Mouse (Mus musculus): ENCODE data around the gene Ptrh2.
"Not testable (repeated sequence)": the region's sequence is repeated elsewhere in the genome, so short reads cannot be mapped to it uniquely, and the experiment has no call there.

The Ptrh2 gene

GRCm38 (mm10) chr11:86734241-86734939 lies 50.6 kb downstream of the Ptrh2 start:
- DNase-seq, result no peak

DNA sequence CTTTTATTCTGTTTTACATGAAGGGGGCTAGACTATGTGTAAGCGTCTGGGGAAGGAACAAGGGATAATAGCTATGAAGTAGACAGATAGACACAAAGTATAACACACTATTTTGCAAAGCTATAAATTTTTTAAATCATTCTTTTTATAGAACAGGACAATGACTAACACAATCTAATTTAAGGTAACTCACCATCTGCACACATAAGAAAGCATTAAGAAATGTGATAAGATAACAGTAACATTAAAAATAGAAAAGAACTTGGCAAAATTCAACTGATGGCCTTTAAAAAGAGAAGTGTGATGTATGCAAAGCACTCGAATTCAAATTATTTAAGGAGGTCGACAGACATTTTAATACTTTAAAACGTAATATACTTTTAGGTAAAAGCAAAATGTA lies 51.2 kb downstream of the Ptrh2 start:
- DNase-seq, result no peak

- no peak for DNase-seq
Observed at GRCm38 (mm10) chr11:86737301-86738000, 53.7 kb downstream of the Ptrh2 start.

DNA sequence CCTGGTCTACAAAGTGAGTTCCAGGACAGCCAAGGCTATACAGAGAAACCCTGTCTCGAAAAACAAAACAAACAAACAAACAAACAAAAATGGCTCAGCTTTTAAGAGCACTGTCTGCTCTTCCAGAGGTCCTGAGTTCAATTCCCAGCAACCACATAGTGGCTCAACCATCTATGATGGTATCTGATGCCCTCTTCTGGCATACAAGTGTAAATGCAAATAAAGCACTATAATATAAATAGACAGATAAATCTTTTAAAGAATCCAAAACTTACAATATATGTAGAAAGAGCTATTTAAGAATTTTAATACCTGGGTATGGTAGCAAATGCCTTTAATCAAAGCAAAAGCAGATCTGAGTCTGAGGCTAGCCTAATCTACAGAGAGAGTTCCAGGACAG lies 54.5 kb downstream of the Ptrh2 start:
- not testable (repeated sequence) for DNase-seq

DNA sequence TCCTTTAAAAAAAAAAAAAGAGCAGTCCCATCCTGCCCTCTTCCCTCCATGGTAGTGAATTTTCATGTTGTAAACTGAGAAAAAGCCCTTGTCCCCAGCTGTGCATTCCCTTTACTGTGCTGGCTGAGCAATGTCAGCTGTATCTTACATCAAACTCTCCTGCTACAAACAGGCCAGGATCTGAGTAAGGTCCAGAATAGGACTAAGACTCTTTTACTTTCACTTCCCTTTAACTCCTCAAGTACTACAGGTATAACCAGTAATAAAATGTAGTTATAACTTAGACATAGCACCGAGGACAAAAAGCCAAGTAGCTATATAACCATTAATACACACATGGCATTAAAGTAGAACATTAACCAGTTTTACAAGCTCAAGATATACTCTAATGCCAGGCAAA lies 55.2 kb downstream of the Ptrh2 start:
- no peak for DNase-seq

DNA sequence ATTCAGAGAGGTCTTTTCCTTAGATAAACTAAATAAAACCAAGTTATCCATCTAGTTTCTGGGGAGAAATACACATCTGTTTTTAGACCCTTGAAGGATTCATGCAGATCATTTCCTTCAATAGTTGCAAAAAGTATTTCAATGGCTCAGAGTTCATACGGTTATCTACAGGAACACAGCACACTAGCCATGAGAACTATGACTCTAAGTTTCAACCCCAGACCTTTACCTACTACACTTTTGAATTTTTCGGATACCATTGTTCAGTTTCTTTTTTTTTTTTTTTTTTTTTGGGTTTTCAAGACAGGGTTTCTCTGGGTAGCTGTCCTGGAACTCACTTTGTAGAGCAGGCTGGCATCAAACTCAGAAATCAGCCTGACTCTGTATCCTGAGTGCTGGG lies 55.7 kb downstream of the Ptrh2 start:
- DNase-seq, result no peak

DNA sequence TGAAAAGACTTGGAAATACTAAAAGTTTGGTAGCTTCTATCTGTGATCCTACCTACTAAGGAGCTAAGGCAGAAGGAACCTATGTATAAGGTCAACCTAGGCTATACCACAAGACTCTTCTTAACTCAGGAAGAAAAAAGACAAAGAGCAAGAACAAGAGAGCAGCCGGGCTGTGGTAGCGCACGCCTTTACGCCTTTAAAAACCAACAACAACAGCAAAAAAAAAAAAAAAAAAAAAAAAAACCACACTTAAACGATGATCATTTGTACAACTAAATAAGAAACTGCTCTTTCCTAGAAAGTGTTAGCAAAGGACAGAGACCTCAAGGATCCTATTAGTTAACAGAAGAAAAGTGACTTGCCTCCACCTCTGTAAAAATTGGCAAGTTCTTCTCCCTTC lies 57.7 kb downstream of the Ptrh2 start:
- no peak for DNase-seq
